Mouse (Mus musculus) kidney, adult 2 months (tissue): ENCODE results near the gene Hps3. TPM values are rescaled to one million over a fixed set of nuclear protein-coding genes. Genes with fewer than 3 reads are reported as not detected.
A peak's percentile ranks its signal among the peaks of the same experiment; 100 is the strongest.

Source experiments
- DNase-seq: peaks from one replicate; pipeline ENCODE4 v3.0.0; 2021
- H3K27ac ChIP-seq: fragments of 200-500 bp; 2 replicates; pipeline ENCODE4 v1.5.1; 2012; ENCODE audit warnings: low read depth, low read length, control low read depth, inconsistent platforms; ENCODE audit not compliant: insufficient read depth
- H3K27me3 ChIP-seq: fragments of 200-500 bp; replicated peaks from 2 replicates; pipeline ENCODE4 v1.6.1; 2012; ENCODE audit warnings: mild to moderate bottlenecking, moderate library complexity, low read length, inconsistent platforms; ENCODE audit not compliant: control insufficient read depth, insufficient read depth
- H3K36me3 ChIP-seq: fragments of 200-500 bp; 2 replicates; pipeline ENCODE4 v1.6.1; 2012; ENCODE audit warnings: mild to moderate bottlenecking, moderate library complexity, low read length, inconsistent platforms; ENCODE audit not compliant: control insufficient read depth, insufficient read depth
- H3K4me1 ChIP-seq: fragments of 200-500 bp; 2 replicates; pipeline ENCODE4 v1.6.1; 2011; ENCODE audit warnings: low read length; ENCODE audit not compliant: control insufficient read depth, insufficient read depth
- H3K4me3 ChIP-seq: fragments of 200-500 bp; 2 replicates; pipeline ENCODE4 v1.5.1; 2011; ENCODE audit warnings: mild to moderate bottlenecking, low read depth, low read length, control low read depth; ENCODE audit not compliant: insufficient read depth
- CTCF ChIP-seq: fragments of 200-500 bp; conservative IDR thresholded peaks from 2 replicates; pipeline ENCODE4 v1.5.1; 2011; ENCODE audit warnings: low read depth, mild to moderate bottlenecking, control low read depth, low read length, moderate library complexity, mixed read lengths; ENCODE audit not compliant: insufficient read depth, insufficient read length
- POLR2A ChIP-seq: fragments of 200-500 bp; IDR thresholded peaks from one replicate; pipeline ENCODE4 v1.6.1; 2011; ENCODE audit warnings: low read depth, low read length, control low read depth
- WGBS: fragments of 180-500 bp; shearing (Covaris S2); methylation state at CpG from one replicate; pipeline ENCODE4 v1.1.7; 2018; 5-methylcytosine and 5-hydroxymethylcytosine counted together
- polyA plus RNA-seq: library from polyadenylated mRNA; depleted of rRNA; stranded (reverse); fragments of >200 nt; gene quantifications from 2 replicates; pipeline ENCODE4 v1.2.3, GENCODE M21; 2012

Gene Hps3
- polyA plus RNA-seq, 1 experiment = 13.8 TPM

DNA sequence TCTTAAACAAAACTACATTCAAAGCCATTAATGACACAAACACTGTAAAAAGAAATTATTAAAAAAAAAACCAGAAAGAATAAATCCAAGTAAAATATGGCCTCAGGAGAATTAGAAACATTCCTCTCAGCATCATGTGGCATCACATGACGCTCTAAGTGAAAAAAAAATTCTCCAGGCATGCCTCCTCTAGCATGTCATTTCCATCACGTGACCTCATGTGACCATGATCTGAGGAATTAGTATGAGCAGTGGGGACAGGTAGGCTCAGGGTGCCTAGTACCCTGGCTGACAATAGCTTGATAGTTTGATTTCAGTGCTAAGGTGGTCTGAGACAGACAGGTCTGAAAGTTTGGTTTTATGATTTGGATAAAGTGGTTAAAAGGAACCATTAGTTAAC lies 54.0 kb downstream of the Hps3 start:
- DNase-seq = no peak
- Histone ChIP-seq H3K27me3 (no peaks in the 10 kb centered on the region), H3K36me3 (no peaks in the 10 kb centered on the region), H3K4me3 (no peak overlapping the region), H3K27ac (no peak overlapping the region), H3K4me1 (peaks cover 9% of the 10 kb centered on the region)
- 80% methylated on average over 2 of the region's 2 CpGs for WGBS
- TF ChIP-seq POLR2A (no peak), CTCF (no peak)

DNA sequence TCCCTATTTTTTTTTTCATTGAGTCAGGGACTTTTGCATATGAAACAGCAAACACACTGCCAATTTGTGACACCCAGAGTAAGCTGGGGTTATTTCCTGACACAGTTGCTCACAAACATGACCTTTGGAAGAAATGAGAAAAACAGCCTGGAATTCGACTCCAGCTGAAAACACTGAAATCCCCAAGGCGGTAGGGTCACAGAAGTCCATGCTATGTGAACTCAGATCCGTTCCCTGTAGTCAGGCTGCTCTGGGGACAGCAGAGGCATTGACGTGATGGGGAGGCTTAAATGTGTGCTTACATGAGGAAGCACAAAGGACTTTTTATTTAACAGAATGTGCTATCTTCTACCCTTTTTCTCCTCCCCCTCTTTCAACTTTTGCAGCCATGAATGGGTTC lies 56.6 kb downstream of the Hps3 start:
- WGBS = 20% methylated on average over 4 of the region's 4 CpGs
- peak; percentile 92 for DNase-seq

DNA sequence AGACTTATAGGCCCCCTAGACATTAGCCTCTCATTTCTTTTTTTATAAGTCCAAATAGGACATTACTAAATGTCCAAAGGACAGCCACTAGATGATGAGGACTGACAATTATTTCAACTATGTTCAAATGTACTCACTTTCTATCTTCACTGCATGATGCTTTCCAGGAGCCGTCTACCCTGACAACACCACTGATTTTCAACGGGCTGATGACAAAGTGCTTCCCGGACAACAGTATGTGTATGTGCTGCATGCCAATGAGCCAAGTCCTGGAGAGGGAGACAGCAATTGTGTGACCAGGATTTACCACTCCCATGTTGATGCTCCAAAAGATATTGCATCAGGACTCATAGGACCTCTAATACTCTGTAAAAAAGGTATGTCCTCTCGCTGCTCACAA lies 69.0 kb downstream of the Hps3 start:
- H3K27me3 ChIP-seq = no peaks in the 10 kb centered on the region
- no peak for DNase-seq
- no peak overlapping the region for H3K27ac ChIP-seq
- 88% methylated on average over 4 of the region's 4 CpGs for WGBS
- peaks cover 7% of the 10 kb centered on the region; the same call in 1 of the 2 replicates for H3K4me1 ChIP-seq
- H3K36me3 ChIP-seq = no peaks in the 10 kb centered on the region
- TF ChIP-seq CTCF (no peak), POLR2A (no peak)
- no peak overlapping the region for H3K4me3 ChIP-seq

More for the DNA sequence above, 56.6 kb downstream of the Hps3 start:
- TF ChIP-seq CTCF = no peak
- Histone ChIP-seq H3K36me3 (no peaks in the 10 kb centered on the region), H3K4me3 (no peak overlapping the region), H3K27me3 (no peaks in the 10 kb centered on the region), H3K27ac (peak overlapping the region; percentile 88), H3K4me1 (peaks cover 9% of the 10 kb centered on the region)

DNA sequence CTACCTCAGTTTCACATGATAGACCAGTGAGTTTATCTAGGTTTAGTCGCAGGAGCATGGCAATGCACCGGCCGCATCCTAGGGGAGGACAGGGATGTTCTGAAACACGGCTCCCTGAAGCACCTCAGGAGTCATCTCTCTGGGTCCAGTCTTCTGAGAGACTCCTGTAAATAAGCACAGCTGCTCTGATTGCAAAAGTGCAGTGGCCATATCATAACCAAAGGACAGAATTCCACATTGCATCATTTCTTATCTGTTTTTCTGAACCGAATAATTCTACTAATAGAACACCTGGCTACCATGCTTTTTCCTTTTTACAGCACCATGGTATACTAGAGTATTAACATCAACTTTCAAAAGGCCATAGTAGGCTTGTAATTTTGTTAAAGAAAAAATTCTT lies 69.9 kb downstream of the Hps3 start:
- Histone ChIP-seq H3K27ac (no peak overlapping the region), H3K4me3 (no peak overlapping the region), H3K36me3 (no peaks in the 10 kb centered on the region), H3K4me1 (peaks cover 7% of the 10 kb centered on the region; the same call in 1 of the 2 replicates), H3K27me3 (no peaks in the 10 kb centered on the region)
- no peak for DNase-seq
- 90% methylated on average over 5 of the region's 5 CpGs for WGBS
- TF ChIP-seq POLR2A (no peak), CTCF (no peak)

DNA sequence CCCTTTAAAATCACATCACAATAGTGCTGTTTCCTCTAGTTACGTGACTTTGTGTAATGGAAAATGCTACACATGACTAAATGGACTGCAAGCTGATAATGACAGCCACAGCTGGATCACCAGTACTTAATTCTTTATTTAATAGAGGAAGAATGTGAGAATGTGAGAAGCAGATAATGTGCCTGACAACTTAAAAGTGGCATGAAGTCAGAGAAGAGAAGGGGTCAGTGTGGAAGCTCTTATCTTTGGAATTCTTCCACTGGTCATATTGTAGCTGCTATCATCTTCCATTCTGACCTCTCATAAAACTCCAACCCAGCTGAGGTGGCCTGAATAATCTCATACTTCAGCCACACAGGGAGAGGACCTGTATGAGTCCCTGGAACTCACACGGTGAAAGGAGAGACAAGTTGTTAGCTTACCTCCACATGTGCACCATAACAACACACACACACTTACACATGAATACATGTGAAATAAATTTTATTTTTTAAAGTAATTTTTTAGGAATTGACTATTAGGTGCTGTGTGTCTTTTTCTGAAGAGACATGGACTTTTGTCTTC lies 70.4 kb downstream of the Hps3 start:
- H3K27ac ChIP-seq = no peak overlapping the region
- H3K4me3 ChIP-seq = no peak overlapping the region
- no peaks in the 10 kb centered on the region for H3K27me3 ChIP-seq
- no peak for DNase-seq
- no peak for TF ChIP-seq CTCF
- no peak for TF ChIP-seq POLR2A
- H3K4me1 ChIP-seq = peaks cover 7% of the 10 kb centered on the region; the same call in 1 of the 2 replicates
- 79% methylated on average over 2 of the region's 2 CpGs for WGBS
- H3K36me3 ChIP-seq = no peaks in the 10 kb centered on the region

DNA sequence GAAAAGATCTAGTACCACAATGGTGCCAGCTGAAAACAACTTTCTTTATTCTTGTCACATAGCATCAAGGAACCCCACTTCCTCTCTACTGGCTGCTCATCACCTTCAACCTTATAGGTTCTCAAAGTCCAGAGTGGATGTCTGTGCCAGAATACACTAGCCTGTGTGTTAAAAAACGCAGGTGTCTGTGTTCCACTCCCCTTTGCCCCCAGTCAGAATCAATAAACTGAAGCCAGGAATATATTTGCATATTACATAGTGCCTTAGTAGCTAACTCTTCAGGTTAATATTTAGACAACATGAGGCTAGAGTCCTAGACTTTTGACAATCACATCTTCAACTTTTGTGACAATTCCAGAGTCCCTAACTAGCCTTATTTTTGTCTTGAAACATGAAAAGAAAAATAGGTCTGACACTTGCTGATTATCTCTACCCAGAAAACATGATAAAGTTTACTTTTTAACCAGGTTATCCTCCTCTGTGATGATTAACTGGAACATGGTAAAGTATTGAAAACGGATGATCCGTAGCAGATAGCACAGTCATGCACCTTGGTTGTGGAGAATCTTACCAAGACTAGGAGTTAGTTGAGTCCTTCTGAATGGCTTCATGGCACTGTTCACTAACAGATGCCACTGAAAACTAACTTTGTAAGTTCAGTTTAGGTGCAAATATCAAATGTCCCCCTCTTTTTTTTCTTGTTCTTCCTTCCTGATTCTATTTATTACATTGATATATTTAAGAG lies 72.2 kb downstream of the Hps3 start:
- peaks cover 7% of the 10 kb centered on the region; the same call in 1 of the 2 replicates for H3K4me1 ChIP-seq
- no peak overlapping the region for H3K4me3 ChIP-seq
- peak; percentile 59 for DNase-seq
- no peaks in the 10 kb centered on the region for H3K36me3 ChIP-seq
- no peaks in the 10 kb centered on the region for H3K27me3 ChIP-seq
- H3K27ac ChIP-seq = peak overlapping the region; percentile 45; the same call in 1 of the 2 replicates
- 38% methylated on average over 3 of the region's 3 CpGs for WGBS
- TF ChIP-seq POLR2A (no peak), CTCF (no peak)

DNA sequence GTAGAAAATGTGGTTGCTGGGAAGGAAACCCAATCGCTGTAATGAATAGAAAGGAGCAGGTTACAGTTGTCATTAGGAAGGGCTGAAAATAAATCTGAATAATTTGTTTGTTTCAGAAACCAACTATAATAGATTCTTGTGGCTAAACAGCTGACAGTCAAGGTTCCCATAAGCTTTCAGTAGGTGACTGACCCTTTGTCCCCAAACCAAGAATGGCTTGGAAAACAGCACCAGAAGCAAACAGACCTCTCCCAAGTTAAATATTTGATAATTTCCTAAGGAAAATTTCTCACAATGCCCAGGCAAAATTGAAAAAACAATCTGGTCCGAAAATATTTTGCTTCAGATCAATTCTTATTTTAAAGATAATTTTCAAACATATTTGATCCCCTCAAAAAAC lies 73.8 kb downstream of the Hps3 start:
- H3K27ac ChIP-seq = peak overlapping the region; percentile 23; the same call in 1 of the 2 replicates
- no peaks in the 10 kb centered on the region for H3K36me3 ChIP-seq
- 80% methylated on average over 2 of the region's 2 CpGs for WGBS
- TF ChIP-seq POLR2A = no peak
- TF ChIP-seq CTCF = no peak
- no peak for DNase-seq
- peaks cover 7% of the 10 kb centered on the region; the same call in 1 of the 2 replicates for H3K4me1 ChIP-seq
- H3K27me3 ChIP-seq = no peaks in the 10 kb centered on the region
- no peak overlapping the region for H3K4me3 ChIP-seq
